Mouse (Mus musculus): ENCODE measurements at regions not wholly inside any gene's neighbourhood (a gene's known extent, or its start where the extent isn't known, plus 50 kb on each side); places are given as distances from the start of the nearest gene placed in this dataset.

DNA sequence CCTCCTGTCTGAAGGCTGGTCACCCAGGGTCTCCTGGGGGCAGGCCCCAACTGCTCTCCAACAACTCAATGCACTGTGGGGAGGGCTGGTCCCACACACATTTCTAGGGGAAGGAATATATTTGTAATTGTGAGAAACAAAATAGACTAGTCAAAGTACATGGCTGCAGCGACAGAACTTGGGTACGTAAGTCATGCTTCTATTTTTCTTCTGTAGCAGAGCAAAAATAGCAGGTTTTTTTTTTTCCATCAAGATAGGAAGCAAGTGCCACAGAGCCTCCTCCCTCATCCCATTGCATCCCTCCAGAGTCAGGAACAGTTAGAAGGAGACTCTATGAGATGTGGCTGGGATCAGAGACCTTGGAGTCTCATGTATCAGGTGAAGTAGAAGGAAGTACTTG lies 124.9 kb upstream of the Tnr start:
- no peak for DNase-seq (ENCODE audit: low spot score in 2 of 2)

GRCm38 (mm10) chr1:159406317-159406716 lies 117.3 kb upstream of the Tnr start:
- DNase-seq (ENCODE audit: low spot score in 2 of 2): no peak

DNA sequence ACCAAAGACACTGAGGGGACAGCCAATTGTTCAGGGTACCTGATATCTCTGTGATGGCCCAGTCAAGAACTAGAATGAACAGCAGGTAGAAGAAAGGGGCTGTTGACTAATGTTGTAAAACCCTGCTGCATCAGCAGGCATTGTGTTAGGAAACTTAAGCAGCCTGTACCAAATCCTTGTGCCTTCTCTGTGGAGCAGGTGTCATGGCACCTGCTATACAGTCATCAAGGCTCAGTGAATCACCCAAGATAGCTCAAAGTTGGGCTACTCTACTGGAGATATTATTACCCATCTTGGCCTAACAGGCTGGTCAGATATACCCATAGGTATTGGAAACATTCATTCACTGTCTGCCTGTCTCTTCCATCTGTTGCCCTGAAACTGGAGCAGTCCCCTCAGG lies 116.8 kb upstream of the Tnr start:
- DNase-seq (ENCODE audit: low spot score in 2 of 2): no peak

DNA sequence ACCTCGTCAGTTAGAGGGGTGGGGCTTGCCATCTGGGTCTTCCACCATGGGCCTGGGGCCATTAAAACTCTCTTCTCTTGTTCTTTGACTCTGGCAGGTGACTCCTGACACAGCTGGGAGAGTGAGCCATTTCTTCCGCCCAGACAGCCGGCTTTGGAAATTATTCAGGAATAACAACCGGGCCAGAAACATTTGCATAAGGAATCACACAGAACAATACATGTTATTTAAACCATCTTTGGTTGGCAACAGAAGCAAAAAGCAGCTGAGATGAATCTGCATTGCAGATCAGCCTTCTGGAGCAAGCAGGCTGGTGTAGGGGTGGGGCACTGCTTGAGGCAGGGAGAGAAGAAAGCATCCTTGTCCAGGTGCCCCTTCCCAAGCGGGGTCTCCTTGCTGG lies 110.2 kb upstream of the Tnr start:
- peak; percentile 40 to 62 for DNase-seq (ENCODE audit: low spot score in 2 of 2)

DNA sequence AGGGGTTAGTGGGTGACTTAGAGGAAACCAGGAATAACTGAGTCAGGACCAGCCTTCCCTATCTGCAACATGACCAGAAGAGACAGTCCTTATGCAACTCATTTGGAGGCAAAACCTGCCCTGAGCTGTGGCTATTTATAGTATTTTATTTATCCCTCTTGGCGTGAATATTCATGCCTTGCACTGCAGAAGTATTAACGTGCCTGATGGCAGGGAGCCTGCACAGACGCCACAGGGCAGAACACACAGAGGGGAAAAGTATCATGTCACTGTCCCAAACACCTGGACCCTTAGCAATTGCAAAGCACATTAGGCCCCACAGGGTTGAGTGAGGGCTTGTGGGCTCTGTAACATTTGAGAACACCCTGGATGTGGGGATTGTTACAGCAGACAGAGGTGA lies 107.9 kb upstream of the Tnr start:
- DNase-seq (ENCODE audit: low spot score in 2 of 2): no peak

DNA sequence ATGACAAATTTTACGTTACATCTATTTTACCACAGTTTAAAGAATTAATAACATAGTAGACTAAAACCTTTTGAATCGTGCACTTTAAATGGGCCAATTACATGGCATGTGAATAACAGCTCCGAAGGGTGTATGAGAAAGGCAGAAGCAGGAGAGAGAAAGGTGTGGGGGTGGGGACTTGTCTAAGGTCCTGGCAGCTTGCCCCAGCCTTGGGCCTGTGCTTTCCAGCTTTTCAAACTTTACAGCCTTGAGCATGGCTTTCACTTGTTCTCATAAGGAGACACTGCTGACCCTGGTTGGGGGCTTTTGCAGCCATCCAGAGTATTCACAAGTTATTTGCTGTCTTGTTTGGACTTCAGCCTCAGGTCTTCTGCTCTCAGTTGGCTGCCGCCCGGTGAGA lies 106.4 kb upstream of the Tnr start:
- DNase-seq (ENCODE audit: low spot score in 2 of 2): no peak

- DNase-seq (ENCODE audit: low spot score in 2 of 2): no peak
Observed at GRCm38 (mm10) chr1:159419301-159419965, 104.1 kb upstream of the Tnr start.

- no peak for DNase-seq (ENCODE audit: low spot score in 2 of 2)
Observed at GRCm38 (mm10) chr1:159420189-159420588, 103.4 kb upstream of the Tnr start.

- no peak for DNase-seq (ENCODE audit: low spot score in 2 of 2)
Observed at GRCm38 (mm10) chr1:159423694-159424093, 99.9 kb upstream of the Tnr start.

GRCm38 (mm10) chr1:159429926-159430325 lies 93.6 kb upstream of the Tnr start:
- DNase-seq (ENCODE audit: low spot score in 2 of 2): no peak

- no peak for DNase-seq (ENCODE audit: low spot score in 2 of 2)
Observed at GRCm38 (mm10) chr1:159433521-159433920, 90.0 kb upstream of the Tnr start.

GRCm38 (mm10) chr1:159440770-159441169 lies 82.8 kb upstream of the Tnr start:
- no peak for DNase-seq (ENCODE audit: low spot score in 2 of 2)

DNA sequence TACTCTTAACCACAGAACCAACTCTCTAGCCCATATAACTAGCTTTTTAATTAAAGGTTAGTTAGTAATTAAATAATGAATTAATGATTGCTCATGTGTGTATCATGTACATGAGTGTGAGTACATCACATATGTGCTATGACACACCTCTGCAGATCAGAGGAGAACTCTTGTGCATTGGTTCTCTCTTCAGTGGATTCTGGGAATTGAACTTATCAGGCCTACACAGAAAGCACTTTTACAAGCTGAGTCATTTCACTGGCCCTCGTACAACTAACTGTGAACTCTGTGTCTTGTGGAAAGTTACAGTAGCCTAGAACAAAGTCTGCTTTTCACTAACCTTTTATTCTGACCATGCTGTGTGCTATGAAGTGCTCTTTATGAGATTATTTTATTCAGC lies 79.5 kb upstream of the Tnr start:
- DNase-seq (ENCODE audit: low spot score in 2 of 2): no peak

DNA sequence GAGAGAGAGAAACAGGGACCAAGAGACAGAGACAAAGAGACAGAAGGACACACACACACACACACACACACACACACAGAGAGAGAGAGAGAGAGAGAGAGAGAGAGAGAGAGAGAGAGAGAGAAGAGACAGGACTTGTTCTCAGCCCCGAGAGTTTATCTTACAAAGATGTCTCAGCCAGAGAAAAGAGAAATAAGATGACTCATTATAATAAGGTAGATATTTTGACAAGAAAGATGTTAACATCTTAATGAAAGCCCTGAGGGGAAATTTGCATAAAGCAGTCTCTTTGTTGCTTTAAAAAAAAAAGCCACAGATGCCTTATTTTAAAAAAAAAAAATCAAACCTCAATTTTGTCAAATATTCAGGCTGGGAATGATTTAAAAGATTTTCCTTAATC lies 78.1 kb upstream of the Tnr start:
- DNase-seq (ENCODE audit: low spot score in 2 of 2): no peak

GRCm38 (mm10) chr1:159451462-159451861 lies 72.1 kb upstream of the Tnr start:
- no peak for DNase-seq (ENCODE audit: low spot score in 2 of 2)

DNA sequence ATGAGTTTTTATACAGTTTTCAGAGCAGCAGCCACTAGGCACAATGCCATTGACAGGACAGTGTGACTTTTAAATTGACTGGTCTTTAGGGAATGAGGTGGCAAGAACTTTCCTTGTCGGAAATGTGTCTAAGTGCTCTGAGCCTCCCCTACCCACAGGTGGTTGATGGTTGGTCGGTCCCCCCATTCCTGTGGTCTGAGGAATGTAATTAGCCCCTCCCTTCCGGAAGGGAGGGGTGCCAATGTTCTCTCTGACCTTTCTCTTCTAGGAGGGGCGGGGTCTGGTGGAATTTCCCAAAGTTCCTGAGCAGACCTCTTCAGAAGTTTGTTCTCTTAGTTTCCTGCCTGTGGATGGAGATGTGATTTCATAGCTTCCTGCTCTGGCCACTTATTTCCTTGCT lies 62.7 kb upstream of the Tnr start:
- DNase-seq (ENCODE audit: low spot score in 2 of 2): no peak

- DNase-seq (ENCODE audit: low spot score in 2 of 2): no peak
Observed at GRCm38 (mm10) chr1:159470941-159471340, 52.6 kb upstream of the Tnr start.
